Mouse (Mus musculus): Measurements from ENCODE around the gene Mapk6. TPM values are rescaled to one million over a fixed set of nuclear protein-coding genes. Genes with fewer than 3 reads are reported as not detected.

The Mapk6 gene
- polyA plus RNA-seq, 2 experiments, result 37.5 to 57.0 TPM

GRCm38 (mm10) chr9:75406121-75406520, 3.7 kb downstream of the Mapk6 start:
- H3K4me1 ChIP-seq (ENCODE audit: control insufficient read depth, insufficient read depth, low read length), result peaks cover 26% of the 10 kb centered on the region
- no peak for TF ChIP-seq POLR2A (IDR thresholded peaks at IDR 0.05; ENCODE audit: borderline replicate concordance, extremely low read depth, insufficient read depth, insufficient read length)
- no peaks in the 10 kb centered on the region for H3K36me3 ChIP-seq (ENCODE audit: control insufficient read depth, insufficient read depth, low read length)
- ATAC-seq (ENCODE audit: low FRiP score, low read depth), result no peak
- H3K4me2 ChIP-seq (replicated peaks; ENCODE audit: low read depth, low read length, severe bottlenecking), result no peak overlapping the region
- no peak overlapping the region for H3K9ac ChIP-seq (ENCODE audit: low read depth, low read length, severe bottlenecking)
- H3K27ac ChIP-seq (replicated peaks; ENCODE audit: low read depth, low read length), result no peak overlapping the region
- no peak overlapping the region for H3K4me3 ChIP-seq (replicated peaks; ENCODE audit: low read length)
- WGBS, result 78% methylated on average over 2 of the region's 2 CpGs
- DNase-seq (ENCODE audit: low spot score), result no peak
- H3K27me3 ChIP-seq (ENCODE audit: control insufficient read depth, insufficient read depth, low read length), result no peaks in the 10 kb centered on the region
- no peaks in the 10 kb centered on the region for H3K9me3 ChIP-seq (ENCODE audit: control insufficient read depth, low read length)

- Histone ChIP-seq H3K9ac (ENCODE audit: low read depth, low read length, severe bottlenecking) (no peak overlapping the region), H3K36me3 (ENCODE audit: control insufficient read depth, insufficient read depth, low read length) (peaks cover 5% of the 10 kb centered on the region; the same call in 1 of the 2 replicates), H3K4me1 (ENCODE audit: control insufficient read depth, insufficient read depth, low read length) (peaks cover 17% of the 10 kb centered on the region), H3K9me3 (ENCODE audit: control insufficient read depth, low read length) (no peaks in the 10 kb centered on the region), H3K4me3 (replicated peaks; ENCODE audit: low read length) (no peak overlapping the region), H3K27ac (replicated peaks; ENCODE audit: low read depth, low read length) (no peak overlapping the region), H3K4me2 (replicated peaks; ENCODE audit: low read depth, low read length, severe bottlenecking) (no peak overlapping the region), H3K27me3 (ENCODE audit: control insufficient read depth, insufficient read depth, low read length) (no peaks in the 10 kb centered on the region)
- TF ChIP-seq POLR2A (IDR thresholded peaks at IDR 0.05; ENCODE audit: borderline replicate concordance, extremely low read depth, insufficient read depth, insufficient read length), result no peak
- ATAC-seq (ENCODE audit: low FRiP score, low read depth), result peak; percentile 67
- peak; percentile 41 for DNase-seq (ENCODE audit: low spot score)
- 39% methylated on average over 3 of the region's 3 CpGs for WGBS
Observed at GRCm38 (mm10) chr9:75403520-75403919, 6.3 kb downstream of the Mapk6 start.

DNA sequence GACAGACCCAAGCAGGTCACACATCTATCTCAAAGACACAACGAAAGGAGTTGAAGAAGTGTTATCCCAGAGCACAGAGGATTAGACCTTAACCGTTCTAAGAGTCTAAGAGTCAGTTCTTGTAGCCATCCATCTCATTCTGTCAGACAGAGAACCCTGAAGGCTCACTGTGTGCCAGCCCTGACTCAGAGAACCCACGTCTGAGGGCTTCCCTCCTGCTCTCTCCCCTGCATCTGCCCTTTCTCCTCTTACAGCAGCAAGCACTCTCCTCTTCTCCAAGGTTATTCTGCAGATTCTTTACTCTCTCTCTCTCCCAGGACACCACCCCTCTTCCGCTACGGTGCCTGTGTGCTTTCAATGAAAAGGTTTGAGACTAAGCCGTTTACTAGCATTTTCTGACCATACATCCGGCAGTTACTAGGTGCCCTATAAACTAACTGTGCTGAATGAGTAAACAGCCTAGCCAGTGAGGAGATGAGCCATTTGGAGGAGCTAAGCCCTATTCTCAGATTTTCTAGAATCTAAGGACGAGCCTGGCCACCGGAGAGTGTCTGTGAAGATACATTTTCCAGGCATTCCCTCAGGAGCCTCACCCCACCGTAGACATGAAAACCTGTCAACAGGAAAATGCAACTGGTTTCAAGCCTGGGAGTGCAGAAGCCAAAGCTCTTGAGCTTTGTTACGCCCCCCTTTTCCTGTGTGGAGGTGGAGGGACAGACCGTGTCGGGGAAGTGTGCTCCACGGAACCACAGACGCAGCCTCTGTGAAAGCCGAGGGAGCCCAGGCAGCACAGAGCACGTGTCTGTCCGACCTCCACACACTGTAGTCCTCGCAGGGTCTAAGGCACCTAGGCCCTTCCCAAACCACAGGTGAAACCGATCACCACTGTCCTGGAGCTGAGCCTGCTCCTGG, 8.0 kb downstream of the Mapk6 start:
- WGBS, result 62% methylated on average over 20 of the region's 20 CpGs
- Histone ChIP-seq H3K4me2 (replicated peaks; ENCODE audit: low read depth, low read length, severe bottlenecking) (no peak overlapping the region), H3K9ac (ENCODE audit: low read depth, low read length, severe bottlenecking) (no peak overlapping the region), H3K27ac (replicated peaks; ENCODE audit: low read depth, low read length) (no peak overlapping the region), H3K4me1 (ENCODE audit: control insufficient read depth, insufficient read depth, low read length) (peaks cover 6% of the 10 kb centered on the region; the same call in 1 of the 2 replicates), H3K36me3 (ENCODE audit: control insufficient read depth, insufficient read depth, low read length) (peaks cover 20% of the 10 kb centered on the region), H3K27me3 (ENCODE audit: control insufficient read depth, insufficient read depth, low read length) (no peaks in the 10 kb centered on the region), H3K9me3 (ENCODE audit: control insufficient read depth, low read length) (no peaks in the 10 kb centered on the region), H3K4me3 (replicated peaks; ENCODE audit: low read length) (no peak overlapping the region)
- no peak for DNase-seq (ENCODE audit: low spot score)
- TF ChIP-seq POLR2A (IDR thresholded peaks at IDR 0.05; ENCODE audit: borderline replicate concordance, extremely low read depth, insufficient read depth, insufficient read length), result no peak
- no peak for ATAC-seq (ENCODE audit: low FRiP score, low read depth)

DNA sequence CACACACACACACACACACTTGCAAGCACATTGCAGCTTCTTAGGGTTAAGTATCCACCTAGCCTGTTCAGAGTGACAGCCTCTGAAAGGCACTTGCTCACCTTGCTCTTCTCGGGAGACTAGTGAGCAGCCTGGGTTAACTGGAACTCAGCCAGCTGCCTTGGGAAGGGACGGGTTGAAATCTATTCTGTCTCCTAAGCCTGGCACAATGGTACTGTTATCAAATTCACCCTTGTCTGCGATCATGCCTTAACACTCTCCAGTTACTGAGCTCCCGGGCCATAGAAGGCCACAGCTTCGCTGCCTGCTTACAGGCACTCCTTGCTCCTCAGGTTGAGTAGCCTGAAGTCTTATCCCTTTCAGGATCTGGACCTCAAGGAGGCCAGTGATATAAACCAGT, 9.2 kb downstream of the Mapk6 start:
- ATAC-seq (ENCODE audit: low FRiP score, low read depth) (no peak), DNase-seq (ENCODE audit: low spot score) (no peak)
- peaks cover 32% of the 10 kb centered on the region for H3K36me3 ChIP-seq (ENCODE audit: control insufficient read depth, insufficient read depth, low read length)
- TF ChIP-seq POLR2A (IDR thresholded peaks at IDR 0.05; ENCODE audit: borderline replicate concordance, extremely low read depth, insufficient read depth, insufficient read length), result no peak
- 77% methylated on average over 5 of the region's 5 CpGs for WGBS
- H3K4me3 ChIP-seq (replicated peaks; ENCODE audit: low read length), result no peak overlapping the region
- no peaks in the 10 kb centered on the region for H3K4me1 ChIP-seq (ENCODE audit: control insufficient read depth, insufficient read depth, low read length)
- no peaks in the 10 kb centered on the region for H3K27me3 ChIP-seq (ENCODE audit: control insufficient read depth, insufficient read depth, low read length)
- H3K9me3 ChIP-seq (ENCODE audit: control insufficient read depth, low read length), result no peaks in the 10 kb centered on the region
- no peak overlapping the region for H3K27ac ChIP-seq (replicated peaks; ENCODE audit: low read depth, low read length)
- H3K9ac ChIP-seq (ENCODE audit: low read depth, low read length, severe bottlenecking), result no peak overlapping the region
- H3K4me2 ChIP-seq (replicated peaks; ENCODE audit: low read depth, low read length, severe bottlenecking), result no peak overlapping the region

DNA sequence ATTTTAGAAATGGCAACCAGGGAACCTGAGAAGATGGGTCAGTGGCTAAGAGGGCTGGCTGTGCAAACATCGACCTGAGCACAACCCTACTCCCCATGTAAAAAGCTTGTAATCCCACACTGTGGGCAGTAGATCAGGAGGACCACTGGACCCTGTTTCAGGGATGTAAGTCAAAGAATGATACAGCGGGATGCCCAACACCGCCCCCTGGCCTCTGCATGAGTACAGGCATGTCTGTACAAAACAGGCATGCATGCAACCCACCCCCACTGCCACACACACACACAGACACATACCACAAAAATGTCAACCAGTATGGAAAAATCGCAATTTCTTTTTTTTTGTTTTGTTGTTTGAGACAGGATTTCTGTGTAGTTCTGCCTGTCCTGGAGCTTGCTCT, 10.7 kb downstream of the Mapk6 start:
- no peak for TF ChIP-seq POLR2A (IDR thresholded peaks at IDR 0.05; ENCODE audit: borderline replicate concordance, extremely low read depth, insufficient read depth, insufficient read length)
- 87% methylated on average over 4 of the region's 4 CpGs for WGBS
- DNase-seq (ENCODE audit: low spot score) (no peak), ATAC-seq (ENCODE audit: low FRiP score, low read depth) (no peak)
- no peaks in the 10 kb centered on the region for H3K27me3 ChIP-seq (ENCODE audit: control insufficient read depth, insufficient read depth, low read length)
- H3K4me3 ChIP-seq (replicated peaks; ENCODE audit: low read length), result no peak overlapping the region
- H3K27ac ChIP-seq (replicated peaks; ENCODE audit: low read depth, low read length), result no peak overlapping the region
- no peaks in the 10 kb centered on the region for H3K4me1 ChIP-seq (ENCODE audit: control insufficient read depth, insufficient read depth, low read length)
- no peak overlapping the region for H3K9ac ChIP-seq (ENCODE audit: low read depth, low read length, severe bottlenecking)
- H3K36me3 ChIP-seq (ENCODE audit: control insufficient read depth, insufficient read depth, low read length), result peaks cover 47% of the 10 kb centered on the region
- no peaks in the 10 kb centered on the region for H3K9me3 ChIP-seq (ENCODE audit: control insufficient read depth, low read length)
- H3K4me2 ChIP-seq (replicated peaks; ENCODE audit: low read depth, low read length, severe bottlenecking), result no peak overlapping the region
